Mouse (Mus musculus): ENCODE measurements around the gene Gm2310. TPM values are rescaled to one million over a fixed set of nuclear protein-coding genes. Genes with fewer than 3 reads are reported as not detected.
"Not testable (repeated sequence)": the region's sequence is repeated elsewhere in the genome, so short reads cannot be mapped to it uniquely, and the experiment has no call there.

The Gm2310 gene
- not detected in 2 replicates for polyA plus RNA-seq (2015; fragmentation: Nextera tagmentation; extraction: Ambion mirVana)

- H3K36me3 ChIP-seq (ENCODE audit: insufficient read depth, low read length); H3K4me2 ChIP-seq (ENCODE audit: low read length); H3K9me3 ChIP-seq (replicated peaks; ENCODE audit: low read length); ATAC-seq (replicated peaks; ENCODE audit: low FRiP score, low read depth); H3K27me3 ChIP-seq (ENCODE audit: insufficient read depth, low read length); H3K27ac ChIP-seq; H3K9ac ChIP-seq (ENCODE audit: low read depth, low read length); DNase-seq (ENCODE audit: low spot score); H3K4me1 ChIP-seq (replicated peaks; ENCODE audit: insufficient read depth, low read length); H3K4me3 ChIP-seq (replicated peaks; ENCODE audit: low read depth, low read length): not testable (repeated sequence)
Measured at GRCm38 (mm10) chr15:8519853-8520252, at the start of gene Gm2310. Gene Gm2310 (minus strand): TSS chr15:8519953.

DNA sequence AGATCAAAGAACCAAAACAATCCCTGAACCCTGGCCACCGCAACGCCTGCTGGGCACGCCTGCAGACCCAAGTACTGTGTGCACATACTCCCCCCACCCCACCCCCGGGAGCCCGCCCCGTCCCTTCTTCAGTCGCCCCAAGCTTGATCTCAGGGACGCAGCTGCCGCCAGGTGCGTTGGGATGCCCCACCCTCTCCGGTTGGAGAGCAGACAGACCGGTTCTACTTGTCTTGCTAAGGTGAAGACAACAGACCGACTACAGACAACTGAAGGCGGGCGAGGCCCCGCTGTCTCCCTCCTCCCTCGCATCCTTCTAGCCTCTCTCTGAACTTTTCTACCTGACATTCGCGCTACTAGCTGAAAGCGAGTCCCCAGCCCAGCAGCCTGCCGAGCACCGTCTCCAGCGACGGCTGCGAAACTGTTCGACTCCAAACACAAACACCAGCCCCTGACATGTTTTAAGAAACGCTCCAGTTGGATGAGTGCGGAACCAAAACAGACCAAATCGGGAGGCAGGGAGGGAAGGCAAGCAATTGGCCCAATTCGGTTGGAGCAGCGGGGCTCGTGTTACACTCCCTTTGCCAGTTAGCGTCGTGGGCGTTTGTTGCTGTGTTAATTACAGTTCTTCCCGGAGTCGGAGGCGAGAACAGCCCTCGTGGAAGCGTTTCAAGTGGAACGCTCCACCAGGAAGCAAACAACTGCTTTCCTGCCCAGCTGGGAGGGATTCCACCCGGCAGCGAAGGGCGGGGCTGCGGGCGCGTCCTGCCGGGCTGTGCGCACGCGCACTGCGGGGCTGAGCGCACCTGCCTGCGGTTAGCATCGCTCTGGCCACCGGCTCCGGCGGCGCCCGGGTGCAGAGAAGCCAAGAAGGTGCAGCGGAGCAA is 49.1 kb upstream of the Gm2310 start:
- Histone ChIP-seq H3K4me1 (replicated peaks; ENCODE audit: insufficient read depth, low read length) (0 out of 2 replicates have a peak, but pooled peaks cover 4% of the 10 kb centered on the region), H3K4me2 (ENCODE audit: low read length) (peak overlapping the region; percentile 60), H3K9ac (ENCODE audit: low read depth, low read length) (peak overlapping the region; percentile 46), H3K4me3 (replicated peaks; ENCODE audit: low read depth, low read length) (peak overlapping the region; percentile 31), H3K27me3 (ENCODE audit: insufficient read depth, low read length) (no peaks in the 10 kb centered on the region), H3K36me3 (ENCODE audit: insufficient read depth, low read length) (no peaks in the 10 kb centered on the region), H3K9me3 (replicated peaks; ENCODE audit: low read length) (no peaks in the 10 kb centered on the region), H3K27ac (peak overlapping the region; percentile 86)
- TF ChIP-seq CTCF (IDR thresholded peaks at IDR 0.05; ENCODE audit: low read depth): no peak
- DNase-seq (ENCODE audit: low spot score) (peak; percentile 86), ATAC-seq (replicated peaks; ENCODE audit: low FRiP score, low read depth) (peak; percentile 85)
- under 1% methylated on average over 61 of the region's 61 CpGs for WGBS

DNA sequence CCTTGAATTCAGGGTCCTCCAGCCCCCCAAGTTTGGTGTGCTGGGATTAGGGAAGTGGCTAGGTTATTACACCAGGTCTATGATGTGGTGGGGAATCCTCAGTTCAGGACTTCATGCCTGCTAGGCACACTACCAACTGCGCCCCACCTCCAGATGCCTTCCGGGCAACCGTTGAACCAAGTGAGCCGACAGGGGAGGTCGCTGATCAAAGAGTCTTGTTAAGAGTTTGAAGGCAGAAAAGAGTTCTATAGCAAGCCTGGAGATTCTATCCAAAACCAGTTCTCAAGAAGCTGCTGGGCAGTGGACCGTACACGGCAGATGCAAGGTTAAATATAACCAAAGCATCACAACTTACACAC is 48.5 kb upstream of the Gm2310 start:
- Histone ChIP-seq H3K27me3 (ENCODE audit: insufficient read depth, low read length) (no peaks in the 10 kb centered on the region), H3K9ac (ENCODE audit: low read depth, low read length) (no peak overlapping the region), H3K4me1 (replicated peaks; ENCODE audit: insufficient read depth, low read length) (0 out of 2 replicates have a peak, but pooled peaks cover 4% of the 10 kb centered on the region), H3K4me3 (replicated peaks; ENCODE audit: low read depth, low read length) (peak overlapping the region; percentile 31), H3K27ac (peak overlapping the region; percentile 86), H3K4me2 (ENCODE audit: low read length) (peak overlapping the region; percentile 60), H3K36me3 (ENCODE audit: insufficient read depth, low read length) (no peaks in the 10 kb centered on the region), H3K9me3 (replicated peaks; ENCODE audit: low read length) (no peaks in the 10 kb centered on the region)
- TF ChIP-seq CTCF (IDR thresholded peaks at IDR 0.05; ENCODE audit: low read depth): no peak
- WGBS: 5% methylated on average over 7 of the region's 7 CpGs
- DNase-seq (ENCODE audit: low spot score) (peak; percentile 37), ATAC-seq (replicated peaks; ENCODE audit: low FRiP score, low read depth) (peak; percentile 27)

DNA sequence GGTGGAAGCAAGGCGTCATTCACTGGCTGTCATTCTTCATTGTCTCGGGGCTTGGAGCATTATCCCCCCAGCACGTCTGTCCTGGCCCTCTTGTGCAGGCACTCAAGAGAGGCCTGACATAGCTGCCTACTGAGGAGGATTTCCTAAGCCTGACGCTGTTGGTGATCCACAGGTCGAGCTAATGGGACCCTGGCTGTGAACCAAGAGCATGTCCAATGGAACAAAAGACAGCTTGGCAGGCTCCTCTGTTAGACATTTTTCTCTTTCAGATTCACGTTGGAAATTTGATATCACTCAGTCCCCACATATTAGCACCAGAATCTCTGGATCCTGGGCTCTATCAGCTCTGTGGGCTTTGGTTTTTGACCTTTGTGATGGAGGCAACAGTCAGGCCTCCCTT is 45.7 kb upstream of the Gm2310 start:
- TF ChIP-seq CTCF (IDR thresholded peaks at IDR 0.05; ENCODE audit: low read depth): no peak
- Histone ChIP-seq H3K36me3 (ENCODE audit: insufficient read depth, low read length) (no peaks in the 10 kb centered on the region), H3K27me3 (ENCODE audit: insufficient read depth, low read length) (no peaks in the 10 kb centered on the region), H3K4me1 (replicated peaks; ENCODE audit: insufficient read depth, low read length) (0 out of 2 replicates have a peak, but pooled peaks cover 4% of the 10 kb centered on the region), H3K9me3 (replicated peaks; ENCODE audit: low read length) (no peaks in the 10 kb centered on the region), H3K9ac (ENCODE audit: low read depth, low read length) (no peak overlapping the region), H3K27ac (no peak overlapping the region), H3K4me3 (replicated peaks; ENCODE audit: low read depth, low read length) (no peak overlapping the region), H3K4me2 (ENCODE audit: low read length) (no peak overlapping the region)
- DNase-seq (ENCODE audit: low spot score) (no peak), ATAC-seq (replicated peaks; ENCODE audit: low FRiP score, low read depth) (no peak)
- 68% methylated on average over 6 of the region's 6 CpGs for WGBS

- 82% methylated on average over 3 of the region's 3 CpGs for WGBS
- Histone ChIP-seq H3K4me1 (replicated peaks; ENCODE audit: insufficient read depth, low read length) (0 out of 2 replicates have a peak, but pooled peaks cover 4% of the 10 kb centered on the region), H3K27ac (no peak overlapping the region), H3K36me3 (ENCODE audit: insufficient read depth, low read length) (no peaks in the 10 kb centered on the region), H3K9me3 (replicated peaks; ENCODE audit: low read length) (no peaks in the 10 kb centered on the region), H3K4me3 (replicated peaks; ENCODE audit: low read depth, low read length) (no peak overlapping the region), H3K27me3 (ENCODE audit: insufficient read depth, low read length) (no peaks in the 10 kb centered on the region), H3K4me2 (ENCODE audit: low read length) (no peak overlapping the region), H3K9ac (ENCODE audit: low read depth, low read length) (no peak overlapping the region)
- DNase-seq (ENCODE audit: low spot score): no peak
- no peak for TF ChIP-seq CTCF (IDR thresholded peaks at IDR 0.05; ENCODE audit: low read depth)
- ATAC-seq (replicated peaks; ENCODE audit: low FRiP score, low read depth): no peak
Measured at GRCm38 (mm10) chr15:8564331-8564730, 44.6 kb upstream of the Gm2310 start.

DNA sequence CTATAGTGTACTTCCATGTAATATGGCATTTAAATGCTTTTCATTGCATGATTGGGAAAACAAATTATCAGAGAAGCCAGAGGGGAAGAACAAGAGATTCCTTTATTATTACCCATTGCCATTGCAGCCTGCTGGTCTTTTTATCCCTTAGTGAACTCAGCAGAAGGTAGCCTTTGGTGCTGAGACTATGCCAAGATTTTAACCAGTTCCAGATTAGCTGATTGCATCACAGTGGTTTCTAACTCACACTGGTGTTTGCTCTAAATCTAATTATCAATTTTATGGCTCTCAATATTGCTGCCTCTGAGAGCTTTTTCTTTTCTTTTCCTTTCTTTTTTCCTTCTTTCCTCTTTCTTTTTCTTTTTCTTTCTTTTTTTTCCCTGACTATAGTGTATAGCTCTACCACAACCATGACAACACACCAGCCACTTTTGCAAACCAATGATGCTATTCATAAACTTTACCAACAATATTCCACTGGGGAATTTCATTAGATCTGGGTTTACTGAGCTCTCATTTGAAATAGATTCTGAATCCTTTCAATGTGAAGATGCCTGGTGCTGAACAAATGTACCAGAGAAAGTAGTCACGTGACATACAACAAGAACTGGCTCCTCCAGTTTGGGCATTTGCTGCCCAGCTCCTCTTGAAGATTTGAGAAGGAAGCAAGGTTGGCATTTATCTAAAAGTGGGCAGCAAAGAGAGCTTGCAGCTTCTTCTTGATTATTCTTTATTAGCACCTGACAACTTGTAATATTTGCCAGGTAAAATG is 43.9 kb upstream of the Gm2310 start:
- no peak for DNase-seq (ENCODE audit: low spot score)
- TF ChIP-seq CTCF (IDR thresholded peaks at IDR 0.05; ENCODE audit: low read depth): no peak

More for the DNA sequence above, 43.9 kb upstream of the Gm2310 start:
- H3K9me3 ChIP-seq (replicated peaks; ENCODE audit: low read length): no peaks in the 10 kb centered on the region
- WGBS: 74% methylated on average over 1 of the region's 1 CpGs
- no peaks in the 10 kb centered on the region for H3K36me3 ChIP-seq (ENCODE audit: insufficient read depth, low read length)
- H3K4me3 ChIP-seq (replicated peaks; ENCODE audit: low read depth, low read length): no peak overlapping the region
- no peak overlapping the region for H3K4me2 ChIP-seq (ENCODE audit: low read length)
- no peak overlapping the region for H3K9ac ChIP-seq (ENCODE audit: low read depth, low read length)
- ATAC-seq (replicated peaks; ENCODE audit: low FRiP score, low read depth): no peak
- 0 out of 2 replicates have a peak, but pooled peaks cover 3% of the 10 kb centered on the region for H3K4me1 ChIP-seq (replicated peaks; ENCODE audit: insufficient read depth, low read length)
- no peak overlapping the region for H3K27ac ChIP-seq
- no peaks in the 10 kb centered on the region for H3K27me3 ChIP-seq (ENCODE audit: insufficient read depth, low read length)

All from kidney, postnatal 0 days (tissue).